Mouse (Mus musculus) lung, adult 2 months (tissue): Measurements from ENCODE around the gene Ceacam19. TPM values are rescaled to one million over a fixed set of nuclear protein-coding genes. Genes with fewer than 3 reads are reported as not detected.

Experiments
- DNase-seq: peaks from one replicate; pipeline ENCODE4 v3.0.0; 2022
- H3K4me1 ChIP-seq: fragments of 200-500 bp; 2 replicates; pipeline ENCODE4 v1.6.1; 2011; ENCODE audit warnings: low read length; ENCODE audit not compliant: control insufficient read depth, insufficient read depth
- H3K4me3 ChIP-seq: fragments of 200-500 bp; replicated peaks from 2 replicates; pipeline ENCODE3; 2011; ENCODE audit warnings: low read depth, mild to moderate bottlenecking, control low read depth, low read length; ENCODE audit errors: extremely low read depth
- CTCF ChIP-seq: fragments of 200-500 bp; IDR thresholded peaks from 2 replicates; pipeline ENCODE4 v1.5.1; 2011; ENCODE audit warnings: mild to moderate bottlenecking, low read length, control low read depth; ENCODE audit not compliant: insufficient read depth
- POLR2A ChIP-seq: fragments of 200-500 bp; IDR thresholded peaks from 2 replicates; pipeline ENCODE4 v1.6.1; 2011; ENCODE audit warnings: low read depth, mild to moderate bottlenecking, control low read depth, low read length, borderline replicate concordance; ENCODE audit errors: extremely low read depth
- WGBS: fragments of 180-500 bp; shearing (Covaris S2); methylation state at CpG from one replicate; pipeline ENCODE4 v1.1.7; 2018; 5-methylcytosine and 5-hydroxymethylcytosine counted together
- polyA plus RNA-seq: library from polyadenylated mRNA; depleted of rRNA; stranded (reverse); fragments of >200 nt; gene quantifications from 2 replicates; pipeline ENCODE4 v1.2.3, GENCODE M21; 2012

The Ceacam19 gene
- polyA plus RNA-seq, 1 experiment = 2.0 TPM

GRCm38 (mm10) chr7:19910421-19911291 lies 22.9 kb upstream of the Ceacam19 start:
- H3K4me3 ChIP-seq = no peak overlapping the region
- no peaks in the 10 kb centered on the region for H3K4me1 ChIP-seq
- TF ChIP-seq POLR2A = no peak
- TF ChIP-seq CTCF = peak; percentile 87
- 49% methylated on average over 21 of the region's 21 CpGs for WGBS
- DNase-seq = peak; percentile 84

DNA sequence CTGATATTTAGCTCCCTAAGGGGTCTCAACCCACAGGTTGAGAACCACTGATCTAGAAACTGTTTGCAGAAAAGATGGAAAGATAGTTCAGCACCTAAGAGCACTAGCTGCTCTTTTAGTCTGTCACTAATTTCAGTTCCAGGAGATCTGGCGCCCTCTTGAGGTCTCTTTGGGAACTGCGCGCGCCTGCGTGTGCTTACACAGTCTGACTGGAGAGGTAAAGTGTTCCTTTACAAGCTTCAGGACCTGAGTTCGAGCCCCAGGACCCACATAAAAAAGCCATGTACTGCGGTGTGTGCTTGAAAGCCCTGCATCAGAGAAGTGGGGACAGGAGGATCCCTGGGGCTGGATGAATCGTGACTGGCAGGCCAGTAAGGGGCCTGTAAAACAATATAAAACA lies 2.1 kb upstream of the Ceacam19 start:
- Histone ChIP-seq H3K4me3 (no peak overlapping the region), H3K4me1 (no peaks in the 10 kb centered on the region)
- TF ChIP-seq POLR2A (no peak), CTCF (peak; percentile 68)
- 37% methylated on average over 8 of the region's 8 CpGs for WGBS
- peak; percentile 57 for DNase-seq

DNA sequence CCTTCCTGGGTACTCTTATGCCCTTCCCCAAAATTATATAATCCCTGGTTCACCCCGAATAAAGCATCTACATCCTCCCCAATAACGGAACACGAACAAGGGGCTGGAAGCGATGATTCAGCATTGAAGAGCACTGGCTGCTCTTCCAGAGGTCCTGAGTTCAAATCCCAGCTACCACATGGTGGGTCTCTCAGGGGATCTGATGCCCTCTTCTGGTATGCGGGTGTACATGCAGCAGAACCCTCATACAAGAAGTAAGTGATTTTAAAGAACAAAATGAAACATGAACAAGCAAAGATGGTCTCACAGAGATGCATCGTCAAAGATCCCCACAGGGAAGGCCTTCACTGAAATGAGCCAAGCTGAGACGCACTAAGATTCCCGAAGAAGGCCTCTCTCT lies 7.0 kb downstream of the Ceacam19 start:
- TF ChIP-seq CTCF = no peak
- TF ChIP-seq POLR2A = no peak
- no peak overlapping the region for H3K4me3 ChIP-seq
- DNase-seq = no peak
- H3K4me1 ChIP-seq = peaks cover 4% of the 10 kb centered on the region
- 79% methylated on average over 8 of the region's 8 CpGs for WGBS

DNA sequence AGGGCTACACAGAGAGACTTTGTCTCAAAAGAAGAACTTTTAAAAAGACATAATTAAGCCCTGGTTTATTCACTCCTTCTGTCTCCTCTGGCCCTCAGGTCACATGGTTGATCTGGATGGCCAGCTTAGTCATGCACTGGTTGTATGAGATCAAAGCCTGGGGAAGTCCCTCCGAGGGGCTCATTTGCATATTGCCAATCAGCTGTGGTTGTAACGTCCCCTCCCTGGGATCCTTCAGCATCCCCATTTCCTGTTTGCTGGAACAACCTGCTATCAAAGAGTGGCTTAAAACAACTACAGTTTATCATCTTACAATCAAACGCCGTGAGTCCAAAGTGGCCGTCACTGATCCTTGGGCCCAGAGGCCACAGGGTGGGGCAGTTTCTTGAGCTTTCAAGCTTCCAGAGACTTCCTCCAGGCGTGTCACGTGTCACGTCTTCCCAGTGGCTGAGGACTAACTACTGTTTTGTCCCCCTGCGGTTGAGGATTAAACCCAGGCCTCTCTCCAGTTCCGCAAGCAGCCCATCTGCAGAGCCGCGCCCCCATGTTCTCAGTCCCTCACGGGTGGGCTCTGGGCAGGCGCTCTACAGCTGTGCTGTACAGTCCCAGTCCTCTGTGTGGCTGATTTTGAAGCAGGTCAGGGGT lies 10.9 kb downstream of the Ceacam19 start:
- Histone ChIP-seq H3K4me3 (no peak overlapping the region), H3K4me1 (peaks cover 5% of the 10 kb centered on the region)
- WGBS = 35% methylated on average over 14 of the region's 14 CpGs
- TF ChIP-seq CTCF = no peak
- TF ChIP-seq POLR2A = no peak
- no peak for DNase-seq

DNA sequence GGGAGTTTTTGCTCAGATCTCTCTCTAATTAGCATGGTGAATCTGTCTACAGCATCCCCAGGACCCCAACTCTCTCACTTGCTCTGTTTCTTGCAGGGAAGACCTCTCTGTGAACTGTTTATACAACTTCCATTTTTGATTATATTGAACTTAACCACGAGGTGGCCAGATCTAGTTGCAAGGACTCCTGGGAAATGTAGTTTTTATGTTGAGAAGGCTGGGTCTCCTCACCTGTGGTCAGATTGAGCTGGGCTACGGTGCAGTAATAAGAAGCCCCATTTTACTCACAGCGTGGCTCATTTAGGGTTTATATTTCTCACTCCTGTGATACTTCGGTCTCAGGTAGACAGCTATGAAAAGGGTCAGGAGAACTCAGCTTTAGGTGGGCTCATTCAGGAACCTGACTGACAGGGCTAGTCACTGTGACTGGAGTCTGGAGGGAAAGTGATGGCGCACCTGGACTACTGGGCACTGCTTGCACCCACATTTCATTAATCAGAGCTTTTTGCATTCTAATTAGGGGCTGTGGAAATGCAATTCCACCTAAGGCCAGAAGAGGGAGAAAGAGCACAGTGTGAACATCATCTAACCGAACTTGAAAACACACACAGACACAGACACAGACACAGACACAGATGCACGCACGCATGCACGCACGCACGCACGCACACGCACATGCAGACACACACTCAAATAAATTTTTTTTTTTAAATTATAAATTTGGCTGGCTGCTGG lies 11.7 kb downstream of the Ceacam19 start:
- Histone ChIP-seq H3K4me1 (peaks cover 11% of the 10 kb centered on the region), H3K4me3 (no peak overlapping the region)
- TF ChIP-seq POLR2A = no peak
- TF ChIP-seq CTCF = 0 out of 2 replicates have a peak, but pooled peaks have one; percentile 18
- 31% methylated on average over 13 of the region's 13 CpGs for WGBS
- peak; percentile 32 for DNase-seq

DNA sequence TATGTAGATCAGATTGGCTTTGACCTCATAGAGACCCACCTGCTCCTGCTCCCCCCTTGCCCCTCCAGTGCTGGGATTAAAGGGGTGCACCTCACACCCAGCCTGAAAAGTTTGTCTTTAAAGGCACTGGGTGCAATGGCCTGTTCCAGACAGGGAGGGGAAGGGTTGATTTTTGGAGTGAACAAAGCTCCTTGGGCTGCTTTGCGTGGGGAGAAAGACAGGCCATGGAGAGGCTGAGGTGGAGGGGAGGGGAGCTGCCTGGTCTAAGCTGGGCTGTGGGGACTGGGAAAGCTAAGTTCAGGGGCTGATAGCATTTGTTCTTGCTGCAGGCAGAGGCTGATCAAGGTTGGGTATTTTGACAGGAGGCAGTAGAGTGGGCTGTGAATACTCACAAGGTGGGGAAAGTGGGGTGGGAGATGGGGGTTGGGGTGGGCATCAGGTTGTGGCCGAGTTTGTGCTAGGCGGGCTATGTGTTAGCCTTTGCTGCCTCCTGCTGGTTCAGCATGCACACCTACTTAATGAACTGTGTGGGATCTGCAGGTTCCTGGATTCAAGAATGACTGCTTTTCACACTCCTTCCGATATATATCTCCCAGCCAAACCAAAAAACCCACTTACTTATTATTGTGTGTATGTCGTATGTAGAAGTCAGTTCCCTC lies 15.7 kb downstream of the Ceacam19 start:
- TF ChIP-seq CTCF = peak; percentile 83
- no peak for TF ChIP-seq POLR2A
- Histone ChIP-seq H3K4me1 (peaks cover 13% of the 10 kb centered on the region), H3K4me3 (no peak overlapping the region)
- 43% methylated on average over 5 of the region's 5 CpGs for WGBS
- peak; percentile 46 for DNase-seq

- Histone ChIP-seq H3K4me1 (peaks cover 11% of the 10 kb centered on the region), H3K4me3 (no peak overlapping the region)
- WGBS = 28% methylated on average over 10 of the region's 10 CpGs
- no peak for DNase-seq
- TF ChIP-seq POLR2A (no peak), CTCF (no peak)
Measured at GRCm38 (mm10) chr7:19871137-19871621, 16.6 kb downstream of the Ceacam19 start.

DNA sequence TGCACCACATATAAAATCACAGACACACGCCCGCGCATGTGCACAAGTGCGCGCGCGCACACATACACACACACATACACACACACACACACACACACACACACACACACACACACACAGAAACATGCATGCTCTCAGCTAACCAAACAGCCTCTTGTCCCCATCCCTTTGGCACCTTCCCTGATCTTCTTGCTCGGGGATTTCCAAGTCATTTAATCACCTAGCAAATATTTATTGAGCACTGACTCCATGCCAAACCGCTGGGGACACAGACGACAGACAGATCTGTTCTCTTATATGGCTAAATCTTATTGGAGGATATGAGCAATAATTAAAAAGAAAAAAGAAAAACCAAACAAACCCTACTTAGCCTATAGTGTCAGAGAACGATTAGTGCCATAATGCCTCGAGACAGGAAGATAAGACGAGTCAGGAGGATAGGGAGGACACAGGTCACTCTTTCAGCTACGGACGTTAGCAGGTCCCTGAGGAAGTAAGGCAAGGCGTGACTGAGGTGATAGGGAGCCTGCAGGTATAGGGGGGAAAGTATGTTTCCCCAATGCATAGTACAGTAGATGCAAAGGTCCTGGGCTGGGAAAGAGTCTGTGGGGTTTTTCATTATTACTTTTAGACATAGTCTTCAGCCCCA lies 19.9 kb downstream of the Ceacam19 start:
- Histone ChIP-seq H3K4me1 (peaks cover 9% of the 10 kb centered on the region), H3K4me3 (no peak overlapping the region)
- 58% methylated on average over 16 of the region's 16 CpGs for WGBS
- DNase-seq = no peak
- TF ChIP-seq CTCF = no peak
- TF ChIP-seq POLR2A = no peak
